Mouse (Mus musculus) midbrain, embryonic 13.5 days (tissue): ENCODE measurements around the gene Gm9918. TPM values are rescaled to one million over a fixed set of nuclear protein-coding genes. Genes with fewer than 3 reads are reported as not detected.
A peak's percentile ranks its signal among the peaks of the same experiment; 100 is the strongest.

Source experiments
- ATAC-seq: fragments of 200-750 bp; cut with Nextera tagmentation; 2 replicates; pipeline ENCODE4 v1.8.0; 2017; ENCODE audit warnings: mild to moderate bottlenecking, moderate TSS enrichment, moderate library complexity
- H3K27ac ChIP-seq: fragments of 300-500 bp; sonication (generic); 2 replicates; pipeline ENCODE4 v1.5.1; 2015; ENCODE audit warnings: inconsistent platforms, mild to moderate bottlenecking, moderate library complexity
- H3K27me3 ChIP-seq: fragments of 300-500 bp; sonication (generic); 2 replicates; pipeline ENCODE4 v1.6.1; 2015; ENCODE audit warnings: mild to moderate bottlenecking, inconsistent platforms
- H3K36me3 ChIP-seq: fragments of 300-500 bp; sonication (generic); 2 replicates; pipeline ENCODE4 v1.6.1; 2015; ENCODE audit warnings: mild to moderate bottlenecking, inconsistent platforms
- H3K4me1 ChIP-seq: fragments of 300-500 bp; sonication (generic); replicated peaks from 2 replicates; pipeline ENCODE4 v1.6.1; 2015; ENCODE audit warnings: inconsistent platforms
- H3K4me2 ChIP-seq: fragments of 300-500 bp; sonication (generic); replicated peaks from 2 replicates; pipeline ENCODE4 v1.6.1; 2015; ENCODE audit warnings: moderate library complexity, mild to moderate bottlenecking, inconsistent platforms
- H3K4me3 ChIP-seq: fragments of 300-500 bp; sonication (generic); replicated peaks from 2 replicates; pipeline ENCODE4 v1.5.1; 2015; ENCODE audit warnings: mild to moderate bottlenecking, inconsistent platforms
- H3K9ac ChIP-seq: fragments of 300-500 bp; sonication (generic); replicated peaks from 2 replicates; pipeline ENCODE4 v1.6.1; 2015; ENCODE audit warnings: mild to moderate bottlenecking, inconsistent platforms
- H3K9me3 ChIP-seq: fragments of 300-500 bp; sonication (generic); 2 replicates; pipeline ENCODE4 v1.6.1; 2016; ENCODE audit warnings: mild to moderate bottlenecking, inconsistent platforms
- WGBS: fragments of 180-500 bp; shearing (Covaris S2); methylation state at CpG from one replicate; pipeline ENCODE4 v1.1.7; 2015; 5-methylcytosine and 5-hydroxymethylcytosine counted together
- polyA plus RNA-seq: library from polyadenylated mRNA; unstranded; fragments of >200 nt; fragmentation: Nextera tagmentation; extraction: Ambion mirVana; gene quantifications from 2 replicates; pipeline ENCODE4 v1.2.1, GENCODE M21; 2015

The Gm9918 gene
- polyA plus RNA-seq, 1 experiment from 2014 or later: 0.07 TPM

GRCm38 (mm10) chr15:102238543-102239259 is 31.7 kb upstream of the Gm9918 start:
- Histone ChIP-seq H3K4me3 (no peak overlapping the region), H3K27me3 (peaks cover 43% of the 10 kb centered on the region), H3K4me2 (no peak overlapping the region), H3K36me3 (no peaks in the 10 kb centered on the region), H3K9me3 (no peaks in the 10 kb centered on the region), H3K4me1 (peaks cover 16% of the 10 kb centered on the region), H3K9ac (0 out of 2 replicates have a peak overlapping the region, but pooled peaks have one; percentile 47), H3K27ac (no peak overlapping the region)
- WGBS: 87% methylated on average over 14 of the region's 14 CpGs
- no peak for ATAC-seq

GRCm38 (mm10) chr15:102239260-102239590 is 31.1 kb upstream of the Gm9918 start:
- H3K27me3 ChIP-seq: peaks cover 48% of the 10 kb centered on the region
- peak; percentile 83 for ATAC-seq
- H3K4me2 ChIP-seq: no peak overlapping the region
- H3K4me3 ChIP-seq: no peak overlapping the region
- H3K27ac ChIP-seq: no peak overlapping the region
- H3K4me1 ChIP-seq: peaks cover 18% of the 10 kb centered on the region
- H3K9ac ChIP-seq: no peak overlapping the region
- 11% methylated on average over 9 of the region's 9 CpGs for WGBS
- H3K36me3 ChIP-seq: no peaks in the 10 kb centered on the region
- H3K9me3 ChIP-seq: no peaks in the 10 kb centered on the region

GRCm38 (mm10) chr15:102239851-102240250 is 30.5 kb upstream of the Gm9918 start:
- Histone ChIP-seq H3K9ac (no peak overlapping the region), H3K27me3 (peaks cover 54% of the 10 kb centered on the region), H3K4me2 (no peak overlapping the region), H3K4me1 (peaks cover 20% of the 10 kb centered on the region), H3K36me3 (no peaks in the 10 kb centered on the region), H3K4me3 (no peak overlapping the region), H3K9me3 (no peaks in the 10 kb centered on the region), H3K27ac (no peak overlapping the region)
- ATAC-seq: no peak
- WGBS: 73% methylated on average over 11 of the region's 11 CpGs

GRCm38 (mm10) chr15:102240607-102241006 is 29.8 kb upstream of the Gm9918 start:
- Histone ChIP-seq H3K9ac (no peak overlapping the region), H3K36me3 (no peaks in the 10 kb centered on the region), H3K9me3 (no peaks in the 10 kb centered on the region), H3K27ac (no peak overlapping the region), H3K4me1 (peaks cover 20% of the 10 kb centered on the region), H3K4me3 (no peak overlapping the region), H3K4me2 (no peak overlapping the region), H3K27me3 (peaks cover 62% of the 10 kb centered on the region)
- WGBS: 81% methylated on average over 4 of the region's 4 CpGs
- ATAC-seq: no peak

GRCm38 (mm10) chr15:102242404-102243228 is 27.7 kb upstream of the Gm9918 start:
- 25% methylated on average over 12 of the region's 12 CpGs for WGBS
- H3K9ac ChIP-seq: no peak overlapping the region
- ATAC-seq: no peak
- no peak overlapping the region for H3K27ac ChIP-seq
- no peak overlapping the region for H3K4me2 ChIP-seq
- peaks cover 34% of the 10 kb centered on the region for H3K4me1 ChIP-seq
- H3K27me3 ChIP-seq: peaks cover 72% of the 10 kb centered on the region
- H3K9me3 ChIP-seq: no peaks in the 10 kb centered on the region
- no peaks in the 10 kb centered on the region for H3K36me3 ChIP-seq
- no peak overlapping the region for H3K4me3 ChIP-seq

GRCm38 (mm10) chr15:102243229-102244190 is 26.9 kb upstream of the Gm9918 start:
- H3K9me3 ChIP-seq: no peaks in the 10 kb centered on the region
- 12% methylated on average over 22 of the region's 22 CpGs for WGBS
- H3K4me3 ChIP-seq: no peak overlapping the region
- ATAC-seq: no peak
- no peak overlapping the region for H3K27ac ChIP-seq
- peak overlapping the region; percentile 10 for H3K4me2 ChIP-seq
- peaks cover 41% of the 10 kb centered on the region for H3K4me1 ChIP-seq
- no peak overlapping the region for H3K9ac ChIP-seq
- no peaks in the 10 kb centered on the region for H3K36me3 ChIP-seq
- peaks cover 79% of the 10 kb centered on the region for H3K27me3 ChIP-seq

GRCm38 (mm10) chr15:102244306-102245191 is 25.8 kb upstream of the Gm9918 start:
- peaks cover 85% of the 10 kb centered on the region for H3K27me3 ChIP-seq
- ATAC-seq: no peak
- peaks cover 50% of the 10 kb centered on the region for H3K4me1 ChIP-seq
- no peaks in the 10 kb centered on the region for H3K36me3 ChIP-seq
- no peaks in the 10 kb centered on the region for H3K9me3 ChIP-seq
- H3K9ac ChIP-seq: no peak overlapping the region
- H3K27ac ChIP-seq: no peak overlapping the region
- H3K4me2 ChIP-seq: peak overlapping the region; percentile 94
- H3K4me3 ChIP-seq: peak overlapping the region; percentile 53
- WGBS: 12% methylated on average over 17 of the region's 19 CpGs

- H3K4me2 ChIP-seq: peak overlapping the region; percentile 94
- no peak overlapping the region for H3K27ac ChIP-seq
- peak overlapping the region; percentile 69 for H3K9ac ChIP-seq
- peak overlapping the region; percentile 53 for H3K4me3 ChIP-seq
- peaks cover 50% of the 10 kb centered on the region for H3K4me1 ChIP-seq
- H3K27me3 ChIP-seq: peaks cover 88% of the 10 kb centered on the region
- 2% methylated on average over 14 of the region's 14 CpGs for WGBS
- no peaks in the 10 kb centered on the region for H3K36me3 ChIP-seq
- H3K9me3 ChIP-seq: no peaks in the 10 kb centered on the region
- ATAC-seq: no peak
Measured at GRCm38 (mm10) chr15:102245461-102245881, 24.9 kb upstream of the Gm9918 start.

- H3K9me3 ChIP-seq: no peaks in the 10 kb centered on the region
- H3K27me3 ChIP-seq: peaks cover 88% of the 10 kb centered on the region
- WGBS: under 1% methylated on average over 39 of the region's 44 CpGs
- 0 out of 2 replicates have a peak overlapping the region, but pooled peaks have one; percentile 45 for H3K27ac ChIP-seq
- peak overlapping the region; percentile 53 for H3K4me3 ChIP-seq
- peak overlapping the region; percentile 94 for H3K4me2 ChIP-seq
- ATAC-seq: peak; percentile 80
- peaks cover 50% of the 10 kb centered on the region for H3K4me1 ChIP-seq
- peak overlapping the region; percentile 69 for H3K9ac ChIP-seq
- no peaks in the 10 kb centered on the region for H3K36me3 ChIP-seq
Measured at GRCm38 (mm10) chr15:102245891-102246741, 24.2 kb upstream of the Gm9918 start.

GRCm38 (mm10) chr15:102246866-102247251 is 23.5 kb upstream of the Gm9918 start:
- peak overlapping the region; percentile 94 for H3K4me2 ChIP-seq
- peak overlapping the region; percentile 69 for H3K9ac ChIP-seq
- no peaks in the 10 kb centered on the region for H3K9me3 ChIP-seq
- H3K27me3 ChIP-seq: peaks cover 89% of the 10 kb centered on the region
- H3K27ac ChIP-seq: 0 out of 2 replicates have a peak overlapping the region, but pooled peaks have one; percentile 64
- H3K36me3 ChIP-seq: no peaks in the 10 kb centered on the region
- ATAC-seq: peak; percentile 84
- H3K4me1 ChIP-seq: peaks cover 50% of the 10 kb centered on the region
- H3K4me3 ChIP-seq: peak overlapping the region; percentile 53
- 0% methylated on average over 31 of the region's 35 CpGs for WGBS
